Mouse (Mus musculus): ENCODE data around the gene Olfr46. TPM values are rescaled to one million over a fixed set of nuclear protein-coding genes. Genes with fewer than 3 reads are reported as not detected.
"Not testable (repeated sequence)": the region's sequence is repeated elsewhere in the genome, so short reads cannot be mapped to it uniquely, and the experiment has no call there.

Olfr46 gene
- total RNA-seq (2022), result under 1 TPM; 0.14 to 0.87 (median 0.40) TPM

- not testable (repeated sequence) for DNase-seq (ENCODE audit: low spot score in 2 of 2)
Measured at GRCm38 (mm10) chr7:140600969-140601368, at the start of gene Olfr46. Gene Olfr46 (plus strand): TSS chr7:140601269.

GRCm38 (mm10) chr7:140567586-140567985 lies 33.5 kb upstream of the Olfr46 start, which contains the start of gene Olfr538:
Gene Olfr538 (plus strand): TSS chr7:140567886.
- no peak for DNase-seq (ENCODE audit: low spot score in 2 of 2)

DNA sequence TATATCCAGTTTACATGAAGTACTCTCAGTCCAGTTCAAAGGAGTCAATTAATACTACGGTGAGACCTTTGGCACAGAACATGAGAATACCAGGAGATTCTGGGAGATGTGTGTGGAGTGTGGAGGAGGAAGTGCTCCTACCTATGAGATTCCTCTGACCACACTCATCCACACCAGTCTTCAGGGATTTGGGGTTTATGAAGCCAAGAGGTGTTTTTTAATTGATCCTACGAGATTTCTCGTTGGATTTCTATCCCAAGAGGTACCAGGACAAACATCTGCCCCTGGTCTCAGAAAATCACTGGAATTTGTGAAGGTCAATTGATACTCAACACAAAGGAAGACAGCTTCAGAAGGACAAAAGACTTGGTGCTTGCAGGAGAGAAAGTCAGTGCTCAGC lies 27.6 kb downstream of the Olfr46 start, which contains the start of gene Olfr61:
Gene Olfr61 (plus strand): TSS at position 301 of the 400 bp plus-strand sequence.
- not testable (repeated sequence) for DNase-seq (ENCODE audit: low spot score in 2 of 2)

DNA sequence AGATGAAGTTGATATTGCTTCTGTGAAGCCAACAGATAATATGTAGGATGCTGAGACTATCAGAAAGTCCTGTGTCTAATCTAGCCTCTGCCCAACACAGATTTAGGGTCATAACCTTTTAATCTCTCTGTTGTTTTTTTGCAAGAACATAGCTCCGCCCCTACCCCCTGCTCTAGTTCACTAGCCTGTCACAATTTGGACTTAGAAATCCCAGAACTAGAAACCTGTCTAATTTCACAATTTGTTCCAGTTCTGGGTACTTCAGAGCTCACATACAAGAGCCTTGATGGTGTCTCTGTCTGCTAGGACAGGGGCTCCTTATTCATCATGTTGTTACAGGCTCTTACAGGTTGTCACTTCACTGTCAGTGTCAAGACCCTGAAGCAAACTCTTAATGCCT lies 29.5 kb downstream of the Olfr46 start:
- DNase-seq (ENCODE audit: low spot score in 2 of 2), result no peak

GRCm38 (mm10) chr7:140646152-140646551 lies 45.1 kb downstream of the Olfr46 start, which contains the start of gene Olfr53:
Gene Olfr53 (plus strand): TSS chr7:140646452.
- DNase-seq (ENCODE audit: low spot score in 2 of 2), result no peak

GRCm38 (mm10) chr7:140659630-140660029 lies 58.6 kb downstream of the Olfr46 start, which contains the start of gene Olfr539:
Gene Olfr539 (plus strand): TSS chr7:140659930.
- no peak for DNase-seq (ENCODE audit: low spot score in 2 of 2)

Other genes with a start within 250 kb of the Olfr46 start
- gene Olfr60, start 239.6 kb upstream of the Olfr46 start, total RNA-seq (2022), result not detected
- not detected for gene Olfr530, start 224.9 kb upstream of the Olfr46 start, total RNA-seq (2022)
- gene Olfr531, start 198.4 kb upstream of the Olfr46 start, total RNA-seq (2022), result not detected
- not detected for gene Olfr532, start 179.6 kb upstream of the Olfr46 start, total RNA-seq (2022)
- not detected for gene Olfr533, start 137.9 kb upstream of the Olfr46 start, total RNA-seq (2022)
- gene Olfr535, start 117.1 kb upstream of the Olfr46 start, total RNA-seq (2022), result under 1 TPM in 3 of 4 experiments, not detected in 1; 0.29 to 0.96 (median 0.43) TPM
- gene Olfr536, start 93.9 kb upstream of the Olfr46 start, total RNA-seq (2022), result not detected
- not detected for gene Olfr538, start 33.4 kb upstream of the Olfr46 start, total RNA-seq (2022)
- gene Olfr61, start 27.7 kb downstream of the Olfr46 start, total RNA-seq (2022), result not detected
- under 1 TPM in 1 of 4 experiments, not detected in 3; 0.54 TPM for gene Olfr53, start 45.2 kb downstream of the Olfr46 start, total RNA-seq (2022)
- gene Olfr539, start 58.7 kb downstream of the Olfr46 start, total RNA-seq (2022), result under 1 TPM; 0.18 to 0.36 (median 0.26) TPM
- under 1 TPM; 0.04 to 0.12 (median 0.08) TPM for gene Olfr45, start 80.7 kb downstream of the Olfr46 start, total RNA-seq (2022)
- under 1 TPM in 1 of 4 experiments, not detected in 3; 0.23 TPM for gene Olfr541, start 96.0 kb downstream of the Olfr46 start, total RNA-seq (2022)
- under 1 TPM in 1 of 4 experiments, not detected in 3; 0.35 TPM for gene Cyp2e1, start 162.5 kb downstream of the Olfr46 start, total RNA-seq (2022)
- under 1 TPM in 3 of 4 experiments, not detected in 1; 0.43 to 0.72 (median 0.63) TPM for gene Syce1, start 186.6 kb downstream of the Olfr46 start, total RNA-seq (2022)
- 10 to 100 TPM; 16.3 to 17.8 (median 16.7) TPM for gene Zfp941, start 220.9 kb downstream of the Olfr46 start, total RNA-seq (2022)
- gene Urah, start 233.7 kb downstream of the Olfr46 start, total RNA-seq (2022), result 1 to 10 TPM; 2.3 to 3.6 (median 2.6) TPM
- gene Scgb1c1, start 244.3 kb downstream of the Olfr46 start, total RNA-seq (2022), result not detected
- gene Odf3, start 246.5 kb downstream of the Olfr46 start, total RNA-seq (2022), result not detected